Mouse (Mus musculus) limb, embryonic 13.5 days (tissue): ENCODE measurements around the gene Trim63. TPM values are rescaled to one million over a fixed set of nuclear protein-coding genes. Genes with fewer than 3 reads are reported as not detected.
A peak's percentile ranks its signal among the peaks of the same experiment; 100 is the strongest.

Source experiments
- ATAC-seq: fragments of 200-750 bp; cut with Nextera tagmentation; 2 replicates; pipeline ENCODE4 v1.8.0; 2017; ENCODE audit warnings: low read depth, moderate number of reproducible peaks, moderate TSS enrichment; ENCODE audit not compliant: low FRiP score
- H3K27ac ChIP-seq: fragments of 300-500 bp; sonication (generic); 2 replicates; pipeline ENCODE4 v1.5.1; 2015; ENCODE audit warnings: inconsistent platforms, mild to moderate bottlenecking, moderate library complexity
- H3K27me3 ChIP-seq: fragments of 300-500 bp; sonication (generic); 2 replicates; pipeline ENCODE4 v1.6.1; 2015; ENCODE audit warnings: mild to moderate bottlenecking, inconsistent platforms
- H3K36me3 ChIP-seq: fragments of 300-500 bp; sonication (generic); 2 replicates; pipeline ENCODE4 v1.6.1; 2015; ENCODE audit warnings: inconsistent platforms, mild to moderate bottlenecking, moderate library complexity
- H3K4me1 ChIP-seq: fragments of 300-500 bp; sonication (generic); 2 replicates; pipeline ENCODE4 v1.6.1; 2015; ENCODE audit warnings: inconsistent platforms
- H3K4me2 ChIP-seq: fragments of 300-500 bp; sonication (generic); replicated peaks from 2 replicates; pipeline ENCODE4 v1.6.1; 2015; ENCODE audit warnings: inconsistent platforms, mild to moderate bottlenecking, moderate library complexity
- H3K4me3 ChIP-seq: fragments of 300-500 bp; sonication (generic); 2 replicates; pipeline ENCODE4 v1.5.1; 2015; ENCODE audit warnings: moderate library complexity, mild to moderate bottlenecking, inconsistent platforms
- H3K9ac ChIP-seq: fragments of 300-500 bp; sonication (generic); 2 replicates; pipeline ENCODE4 v1.6.1; 2015; ENCODE audit warnings: mild to moderate bottlenecking, inconsistent platforms
- H3K9me3 ChIP-seq: fragments of 300-500 bp; sonication (generic); 2 replicates; pipeline ENCODE4 v1.6.1; 2016; ENCODE audit warnings: inconsistent platforms
- WGBS: fragments of 180-500 bp; shearing (Covaris S2); methylation state at CpG from one replicate; pipeline ENCODE4 v1.1.7; 2015; 5-methylcytosine and 5-hydroxymethylcytosine counted together
- polyA plus RNA-seq: library from polyadenylated mRNA; unstranded; fragments of >200 nt; fragmentation: Nextera tagmentation; extraction: Ambion mirVana; gene quantifications from 2 replicates; pipeline ENCODE4 v1.2.1, GENCODE M21; 2015

Gene Trim63
- polyA plus RNA-seq, 1 experiment from 2014 or later, result 5.3 TPM

DNA sequence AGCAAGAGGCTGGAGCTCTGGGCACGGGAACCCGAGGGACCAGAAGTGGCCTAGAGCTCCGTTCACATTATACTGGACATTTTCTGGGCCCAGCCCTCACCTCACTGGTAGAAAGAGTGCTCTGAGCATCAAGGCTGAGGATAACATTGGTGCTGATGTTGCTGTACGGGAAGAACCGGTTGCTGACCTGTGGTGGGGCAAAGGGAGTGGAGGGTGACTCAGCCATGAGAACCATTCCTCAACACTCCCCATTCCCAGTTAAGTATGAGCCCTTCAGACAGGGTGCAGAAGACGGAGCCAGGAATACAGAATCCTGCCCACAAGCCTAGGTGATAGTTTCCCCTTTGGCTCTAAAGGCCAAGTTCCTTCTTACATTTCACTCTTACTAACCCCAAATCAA lies 44.7 kb downstream of the Trim63 start:
- 78% methylated on average over 6 of the region's 6 CpGs for WGBS
- no peak overlapping the region for H3K4me3 ChIP-seq
- H3K9me3 ChIP-seq, result no peaks in the 10 kb centered on the region

DNA sequence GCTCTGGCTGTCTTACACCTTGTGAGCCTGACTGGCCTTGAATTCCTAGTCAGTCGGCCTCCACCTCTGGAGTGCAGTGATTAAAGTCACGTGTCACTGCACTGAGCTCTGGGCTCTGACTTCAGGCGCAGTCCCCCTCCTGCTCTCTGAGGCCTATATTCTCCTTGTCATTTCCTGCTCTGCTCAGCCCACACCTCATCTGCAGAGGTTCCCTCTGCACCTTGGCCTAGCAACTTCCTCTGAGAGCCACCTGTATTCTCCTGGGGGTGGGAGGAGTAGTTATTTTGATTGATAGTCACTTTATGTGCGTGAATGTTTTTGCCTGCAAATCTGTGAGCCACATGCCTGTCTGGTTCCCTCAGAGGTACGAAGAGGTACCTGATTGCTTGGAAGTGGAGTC lies 46.3 kb downstream of the Trim63 start:
- no peak overlapping the region for H3K4me2 ChIP-seq
- H3K4me1 ChIP-seq, result peaks cover 40% of the 10 kb centered on the region
- H3K36me3 ChIP-seq, result no peaks in the 10 kb centered on the region
- H3K9ac ChIP-seq, result no peak overlapping the region
- no peaks in the 10 kb centered on the region for H3K9me3 ChIP-seq
- no peak overlapping the region for H3K27ac ChIP-seq
- H3K4me3 ChIP-seq, result no peak overlapping the region
- ATAC-seq, result peak; percentile 26; the same call in 1 of the 2 replicates
- peaks cover 16% of the 10 kb centered on the region for H3K27me3 ChIP-seq
- WGBS, result 14% methylated on average over 5 of the region's 5 CpGs

More for the DNA sequence above, 44.7 kb downstream of the Trim63 start:
- H3K4me2 ChIP-seq, result no peak overlapping the region
- no peak overlapping the region for H3K9ac ChIP-seq
- H3K36me3 ChIP-seq, result no peaks in the 10 kb centered on the region
- H3K27me3 ChIP-seq, result peaks cover 16% of the 10 kb centered on the region
- H3K27ac ChIP-seq, result no peak overlapping the region
- peaks cover 40% of the 10 kb centered on the region for H3K4me1 ChIP-seq
- no peak for ATAC-seq

DNA sequence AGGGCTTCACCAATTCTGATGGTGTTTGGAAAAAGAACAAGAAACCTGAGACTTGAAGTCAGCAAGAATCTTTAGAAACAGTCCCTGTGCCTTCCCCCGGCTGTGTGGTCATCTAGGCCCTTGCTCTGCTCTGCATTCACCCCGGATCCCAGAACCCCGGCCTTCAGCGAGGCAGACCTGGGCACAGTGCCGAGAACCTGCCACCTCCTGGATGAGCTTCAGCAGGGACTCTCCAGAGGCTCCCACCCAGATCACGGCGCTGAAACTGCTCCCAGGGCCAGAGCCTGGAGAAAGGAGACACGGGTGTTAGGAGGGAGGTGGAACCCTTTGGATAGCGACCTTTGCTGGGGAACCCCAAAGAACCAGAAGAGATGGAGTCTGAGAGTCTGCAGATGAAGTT lies 47.2 kb downstream of the Trim63 start:
- no peak overlapping the region for H3K4me3 ChIP-seq
- H3K4me2 ChIP-seq, result no peak overlapping the region
- no peaks in the 10 kb centered on the region for H3K9me3 ChIP-seq
- no peak overlapping the region for H3K9ac ChIP-seq
- H3K27ac ChIP-seq, result no peak overlapping the region
- no peak for ATAC-seq
- peaks cover 32% of the 10 kb centered on the region for H3K4me1 ChIP-seq
- no peaks in the 10 kb centered on the region for H3K36me3 ChIP-seq
- H3K27me3 ChIP-seq, result peaks cover 14% of the 10 kb centered on the region
- WGBS, result 70% methylated on average over 9 of the region's 9 CpGs

DNA sequence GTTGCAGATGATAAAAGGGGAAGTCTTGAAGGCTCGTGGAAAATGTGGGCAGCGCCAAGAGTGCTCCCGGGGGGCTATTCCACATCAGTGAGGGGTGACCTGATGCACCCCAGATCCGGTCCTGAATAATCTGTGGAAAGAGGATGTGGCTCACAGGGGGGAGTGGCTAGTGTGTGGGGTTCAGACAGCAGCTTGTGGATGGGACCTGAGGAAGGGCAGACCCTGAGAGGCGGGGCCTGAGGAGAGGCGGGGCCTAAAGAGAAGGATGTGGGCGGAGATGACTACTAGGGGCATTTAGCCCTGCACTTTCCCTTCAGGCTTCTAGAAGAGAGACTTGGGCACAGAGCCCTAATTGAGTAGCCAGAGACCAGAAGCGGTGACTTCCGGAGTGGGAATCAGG lies 47.7 kb downstream of the Trim63 start:
- 23% methylated on average over 9 of the region's 9 CpGs for WGBS
- Histone ChIP-seq H3K36me3 (no peaks in the 10 kb centered on the region), H3K27ac (no peak overlapping the region), H3K9me3 (no peaks in the 10 kb centered on the region), H3K4me3 (no peak overlapping the region), H3K4me2 (peak overlapping the region; percentile 7; the same call in 1 of the 2 replicates), H3K9ac (no peak overlapping the region), H3K4me1 (peaks cover 30% of the 10 kb centered on the region), H3K27me3 (peaks cover 10% of the 10 kb centered on the region)
- ATAC-seq, result no peak

DNA sequence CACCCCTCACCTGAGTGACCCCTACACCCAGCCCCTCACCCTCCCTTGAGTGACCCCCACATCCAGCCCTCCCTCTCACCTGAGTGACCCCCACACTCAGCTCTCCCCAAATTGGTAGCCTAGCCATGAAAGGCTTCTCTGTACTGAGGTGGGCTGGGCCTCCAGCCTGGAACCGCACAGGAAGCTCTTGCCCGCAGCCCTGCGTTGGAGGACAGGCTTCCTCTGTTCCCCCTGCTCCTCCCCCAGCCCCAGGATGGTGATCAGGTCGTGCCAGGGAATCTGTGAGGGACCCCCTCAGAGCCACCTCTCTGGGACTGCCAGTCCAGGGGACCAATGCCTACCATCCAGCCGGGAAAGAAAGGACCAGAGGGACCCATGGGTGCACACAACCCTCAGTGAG lies 50.4 kb downstream of the Trim63 start:
- Histone ChIP-seq H3K27ac (peak overlapping the region; percentile 69; the same call in 1 of the 2 replicates), H3K4me1 (peaks cover 37% of the 10 kb centered on the region), H3K9ac (no peak overlapping the region), H3K4me2 (peak overlapping the region; percentile 38), H3K4me3 (no peak overlapping the region), H3K9me3 (no peaks in the 10 kb centered on the region), H3K27me3 (peaks cover 20% of the 10 kb centered on the region), H3K36me3 (no peaks in the 10 kb centered on the region)
- peak; percentile 57 for ATAC-seq
- 26% methylated on average over 5 of the region's 5 CpGs for WGBS

DNA sequence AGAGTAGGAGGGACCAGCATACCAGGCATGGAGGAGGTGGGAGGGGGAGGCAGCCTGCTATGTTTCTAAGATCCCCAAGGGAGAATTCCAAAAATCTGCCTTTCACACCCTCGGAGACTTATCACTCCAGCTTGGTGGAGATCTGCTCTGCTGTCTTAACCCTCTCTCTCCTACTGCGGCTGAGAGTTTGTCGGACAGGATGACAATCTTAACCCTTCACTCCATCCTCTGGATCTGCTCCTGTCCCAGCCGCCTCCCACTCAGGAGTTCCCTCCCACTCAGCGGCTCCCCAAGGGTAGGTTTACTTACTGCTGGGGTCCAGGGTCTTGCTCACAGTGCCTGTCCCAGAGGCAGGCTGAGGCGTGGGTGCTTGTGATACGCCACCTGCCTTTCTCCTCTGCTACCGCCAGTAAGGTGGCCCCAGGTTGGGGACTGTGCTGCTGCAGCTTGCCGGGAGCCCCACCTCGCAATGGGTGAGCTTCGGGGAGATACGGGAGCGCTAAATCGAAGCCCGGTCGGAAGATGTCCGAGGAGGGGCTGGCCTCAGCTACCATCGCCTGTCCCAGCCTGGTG lies 55.8 kb downstream of the Trim63 start:
- Histone ChIP-seq H3K4me3 (peak overlapping the region; percentile 59), H3K9me3 (no peaks in the 10 kb centered on the region), H3K4me1 (peaks cover 31% of the 10 kb centered on the region), H3K36me3 (no peaks in the 10 kb centered on the region), H3K4me2 (peak overlapping the region; percentile 92), H3K27ac (peak overlapping the region; percentile 22; the same call in 1 of the 2 replicates), H3K9ac (peak overlapping the region; percentile 67), H3K27me3 (peaks cover 41% of the 10 kb centered on the region)
- WGBS, result 2% methylated on average over 18 of the region's 18 CpGs
- ATAC-seq, result 0 out of 2 replicates have a peak, but pooled peaks have one; percentile 17

DNA sequence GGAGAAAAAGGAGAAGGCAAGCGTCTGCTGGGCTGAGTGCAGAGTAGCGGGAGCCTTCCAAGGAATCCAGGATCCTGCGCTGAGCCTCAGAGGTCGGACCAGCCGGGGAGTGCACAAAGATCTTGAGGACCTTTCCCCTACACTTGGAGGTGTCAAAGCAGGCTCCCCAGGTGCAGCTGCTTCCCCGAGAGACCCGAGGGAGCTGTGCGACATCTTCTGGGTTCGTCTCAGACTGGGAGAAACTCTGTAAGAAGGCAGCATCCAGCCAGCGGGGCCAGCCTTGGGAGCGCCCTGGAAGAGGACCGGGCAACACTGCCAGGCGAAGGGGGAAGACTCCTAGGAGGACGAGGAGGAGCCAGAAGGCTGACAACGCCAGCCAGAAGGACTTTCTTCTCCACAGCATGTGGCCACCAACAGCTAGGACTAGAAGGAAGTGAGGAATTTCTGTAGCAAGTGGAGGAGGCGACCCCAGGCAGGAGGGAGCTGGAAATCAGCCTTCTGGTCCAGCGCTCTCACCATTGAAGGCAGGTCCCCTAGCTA lies 56.5 kb downstream of the Trim63 start:
- Histone ChIP-seq H3K4me2 (peak overlapping the region; percentile 92), H3K4me1 (peaks cover 26% of the 10 kb centered on the region), H3K4me3 (peak overlapping the region; percentile 59), H3K36me3 (no peaks in the 10 kb centered on the region), H3K27ac (peak overlapping the region; percentile 22; the same call in 1 of the 2 replicates), H3K27me3 (peaks cover 41% of the 10 kb centered on the region), H3K9ac (peak overlapping the region; percentile 67), H3K9me3 (no peaks in the 10 kb centered on the region)
- no peak for ATAC-seq
- under 1% methylated on average over 17 of the region's 17 CpGs for WGBS

DNA sequence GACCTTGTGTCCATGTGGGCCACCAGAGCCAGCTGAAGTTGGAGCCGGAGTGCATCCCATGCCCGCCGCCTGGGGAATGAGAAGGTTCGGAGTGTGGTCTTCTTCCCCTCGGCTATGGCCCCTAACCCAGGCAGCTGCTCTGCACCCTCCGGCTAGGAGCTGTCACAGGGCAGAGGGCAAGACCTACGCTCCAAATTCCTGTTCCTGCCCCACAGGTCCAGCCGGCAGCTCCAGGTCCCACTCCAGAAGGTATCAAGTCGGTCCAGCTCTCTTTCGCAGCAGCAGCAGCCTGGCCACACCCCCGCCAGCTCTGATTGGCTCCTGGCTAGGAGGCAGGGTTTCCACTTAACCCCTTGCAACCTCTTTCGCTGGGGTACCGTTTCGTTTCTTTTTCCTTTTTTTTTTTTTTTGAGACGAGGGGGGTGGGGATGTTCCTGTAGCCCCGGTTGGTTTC lies 57.4 kb downstream of the Trim63 start:
- H3K27ac ChIP-seq, result peak overlapping the region; percentile 22; the same call in 1 of the 2 replicates
- WGBS, result 0% methylated on average over 16 of the region's 16 CpGs
- H3K9me3 ChIP-seq, result no peaks in the 10 kb centered on the region
- ATAC-seq, result peak; percentile 83; the same call in 1 of the 2 replicates
- peak overlapping the region; percentile 92 for H3K4me2 ChIP-seq
- peak overlapping the region; percentile 59 for H3K4me3 ChIP-seq
- H3K36me3 ChIP-seq, result no peaks in the 10 kb centered on the region
- H3K4me1 ChIP-seq, result peaks cover 26% of the 10 kb centered on the region
- peak overlapping the region; percentile 67 for H3K9ac ChIP-seq
- H3K27me3 ChIP-seq, result peaks cover 41% of the 10 kb centered on the region

DNA sequence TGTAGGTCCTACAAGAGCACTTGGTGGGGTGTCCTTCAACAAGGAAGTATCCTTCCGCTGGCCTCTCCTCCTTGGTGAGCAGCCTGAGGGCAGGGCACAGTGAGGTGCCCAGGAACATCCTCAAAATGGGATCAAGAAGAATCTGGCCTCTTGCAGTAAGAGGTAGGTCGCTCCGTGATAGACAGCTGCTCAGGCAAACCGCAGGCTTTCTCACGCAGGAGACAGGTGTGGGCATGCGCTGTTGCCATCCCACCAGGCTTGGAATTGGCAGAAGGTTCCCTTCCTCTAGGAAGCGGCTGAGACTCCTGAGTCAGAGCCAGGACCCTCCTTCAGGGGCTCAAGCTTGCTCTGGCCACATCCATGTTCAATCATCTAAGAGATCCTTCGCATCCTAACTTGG lies 58.4 kb downstream of the Trim63 start:
- Histone ChIP-seq H3K27me3 (peaks cover 39% of the 10 kb centered on the region), H3K9me3 (no peaks in the 10 kb centered on the region), H3K4me2 (peak overlapping the region; percentile 92; the same call in 1 of the 2 replicates), H3K4me3 (no peak overlapping the region), H3K9ac (no peak overlapping the region), H3K4me1 (peaks cover 31% of the 10 kb centered on the region), H3K36me3 (no peaks in the 10 kb centered on the region), H3K27ac (no peak overlapping the region)
- ATAC-seq, result no peak
- WGBS, result 73% methylated on average over 8 of the region's 8 CpGs

DNA sequence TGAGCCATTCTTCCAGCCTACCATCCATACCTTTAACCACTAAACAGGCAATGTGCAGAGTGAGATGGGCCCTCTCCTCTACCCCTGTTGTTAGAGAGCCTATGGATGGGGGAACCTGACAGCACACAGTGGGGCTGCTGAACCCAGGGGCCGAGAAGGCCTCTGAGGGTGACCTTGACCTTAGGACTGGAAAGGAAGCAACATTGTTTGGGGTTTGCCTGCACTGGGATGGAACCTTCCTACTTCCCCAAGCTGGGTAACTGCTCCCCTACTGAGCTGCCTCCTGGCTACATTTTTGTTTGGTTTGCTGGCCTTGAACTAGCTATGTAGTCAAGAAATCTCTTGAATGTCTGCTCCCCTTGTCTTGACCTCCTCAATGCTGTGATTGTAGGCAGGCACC lies 59.4 kb downstream of the Trim63 start:
- peaks cover 31% of the 10 kb centered on the region for H3K4me1 ChIP-seq
- 60% methylated on average over 1 of the region's 1 CpGs for WGBS
- no peaks in the 10 kb centered on the region for H3K36me3 ChIP-seq
- no peak overlapping the region for H3K9ac ChIP-seq
- no peaks in the 10 kb centered on the region for H3K9me3 ChIP-seq
- H3K4me2 ChIP-seq, result no peak overlapping the region
- no peak for ATAC-seq
- H3K27ac ChIP-seq, result no peak overlapping the region
- no peak overlapping the region for H3K4me3 ChIP-seq
- peaks cover 30% of the 10 kb centered on the region for H3K27me3 ChIP-seq

DNA sequence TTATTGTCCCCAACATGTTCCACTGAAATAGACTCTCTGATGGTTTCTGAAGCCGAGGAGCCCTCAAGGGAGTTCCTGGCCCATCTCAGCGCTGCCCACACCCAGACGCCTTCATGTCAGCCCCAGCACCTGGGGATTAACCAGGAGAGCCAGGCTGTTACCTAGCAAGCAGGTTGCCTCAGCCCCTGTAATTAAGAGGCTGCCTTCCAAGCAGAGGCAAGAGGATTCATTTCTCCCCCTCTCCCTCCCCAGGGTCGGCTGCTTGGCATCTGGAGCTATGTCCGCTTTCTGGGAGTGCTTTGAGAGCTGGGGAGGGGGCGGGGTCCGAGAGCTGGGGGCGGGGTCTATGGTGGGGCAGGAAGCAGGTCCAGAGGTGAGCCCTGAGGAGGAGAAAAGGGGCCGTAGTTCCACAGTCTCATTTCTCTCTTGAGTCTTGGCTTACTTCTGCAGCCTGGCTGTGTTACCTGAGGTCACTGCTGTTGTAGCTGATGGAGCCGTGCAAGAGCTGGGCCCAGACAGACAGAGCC lies 63.2 kb downstream of the Trim63 start:
- WGBS, result 18% methylated on average over 10 of the region's 10 CpGs
- H3K9me3 ChIP-seq, result no peaks in the 10 kb centered on the region
- H3K27me3 ChIP-seq, result no peaks in the 10 kb centered on the region
- H3K4me1 ChIP-seq, result peaks cover 10% of the 10 kb centered on the region; the same call in 1 of the 2 replicates
- H3K4me2 ChIP-seq, result peak overlapping the region; percentile 4; the same call in 1 of the 2 replicates
- ATAC-seq, result no peak
- no peak overlapping the region for H3K4me3 ChIP-seq
- no peaks in the 10 kb centered on the region for H3K36me3 ChIP-seq
- peak overlapping the region; percentile 39; the same call in 1 of the 2 replicates for H3K27ac ChIP-seq
- H3K9ac ChIP-seq, result peak overlapping the region; percentile 35; the same call in 1 of the 2 replicates
